Mouse (Mus musculus) right cerebral cortex, adult 18-20 months (tissue): ENCODE measurements at regions not wholly inside any gene's neighbourhood (a gene's known extent, or its start where the extent isn't known, plus 50 kb on each side); places are given as distances from the start of the nearest gene placed in this dataset.
"Not testable (repeated sequence)": the region's sequence is repeated elsewhere in the genome, so short reads cannot be mapped to it uniquely, and the experiment has no call there.

ENCODE experiments used
- DNase-seq: peaks from one replicate; pipeline ENCODE4 v3.0.0; 2022; ENCODE audit warnings: mixed read lengths

GRCm38 (mm10) chr11:92228855-92229254 lies 651.5 kb upstream of the Kif2b start:
- no peak for DNase-seq

GRCm38 (mm10) chr11:92208980-92209548 lies 631.7 kb upstream of the Kif2b start:
- no peak for DNase-seq

DNA sequence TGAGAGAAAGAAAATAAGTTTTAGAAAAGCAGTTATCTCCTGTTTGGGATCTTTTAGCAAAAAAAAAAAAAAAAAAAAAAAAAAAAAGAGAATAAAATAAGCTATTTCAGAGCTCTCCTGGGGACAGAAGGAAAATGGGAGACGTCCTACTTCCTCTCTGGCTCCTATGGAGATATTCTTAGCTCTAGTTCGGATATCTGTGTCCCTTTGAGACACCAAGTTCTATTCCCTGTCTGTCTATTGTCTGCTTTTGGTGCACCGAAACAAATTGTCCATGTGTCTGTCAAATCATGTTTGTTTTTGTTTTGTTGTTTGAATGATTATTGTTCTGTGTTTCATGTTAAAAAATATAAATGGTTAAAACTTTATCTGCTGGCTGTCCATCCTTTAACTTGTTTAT lies 601.0 kb upstream of the Kif2b start:
- DNase-seq, result not testable (repeated sequence)

GRCm38 (mm10) chr11:92153124-92153523 lies 575.8 kb upstream of the Kif2b start:
- DNase-seq, result no peak

DNA sequence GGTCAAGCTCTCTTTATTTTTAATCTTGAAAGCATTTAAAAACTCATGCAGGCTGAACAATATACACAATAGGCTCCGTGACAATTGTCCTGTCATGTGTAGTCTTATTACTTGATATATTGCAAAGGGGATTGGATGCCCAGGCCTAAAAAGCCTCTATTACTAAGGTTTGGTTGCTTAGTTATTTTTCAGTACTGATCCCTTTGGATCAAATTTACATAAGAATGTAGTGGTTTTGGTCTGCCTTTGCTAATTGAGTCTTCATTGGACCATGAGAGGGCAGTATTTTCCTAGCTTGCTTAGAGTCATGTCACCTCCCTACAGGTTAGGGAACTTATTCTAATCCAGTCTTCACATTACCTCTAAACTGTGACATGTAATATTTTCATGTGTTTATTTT lies 558.3 kb upstream of the Kif2b start:
- DNase-seq, result no peak

DNA sequence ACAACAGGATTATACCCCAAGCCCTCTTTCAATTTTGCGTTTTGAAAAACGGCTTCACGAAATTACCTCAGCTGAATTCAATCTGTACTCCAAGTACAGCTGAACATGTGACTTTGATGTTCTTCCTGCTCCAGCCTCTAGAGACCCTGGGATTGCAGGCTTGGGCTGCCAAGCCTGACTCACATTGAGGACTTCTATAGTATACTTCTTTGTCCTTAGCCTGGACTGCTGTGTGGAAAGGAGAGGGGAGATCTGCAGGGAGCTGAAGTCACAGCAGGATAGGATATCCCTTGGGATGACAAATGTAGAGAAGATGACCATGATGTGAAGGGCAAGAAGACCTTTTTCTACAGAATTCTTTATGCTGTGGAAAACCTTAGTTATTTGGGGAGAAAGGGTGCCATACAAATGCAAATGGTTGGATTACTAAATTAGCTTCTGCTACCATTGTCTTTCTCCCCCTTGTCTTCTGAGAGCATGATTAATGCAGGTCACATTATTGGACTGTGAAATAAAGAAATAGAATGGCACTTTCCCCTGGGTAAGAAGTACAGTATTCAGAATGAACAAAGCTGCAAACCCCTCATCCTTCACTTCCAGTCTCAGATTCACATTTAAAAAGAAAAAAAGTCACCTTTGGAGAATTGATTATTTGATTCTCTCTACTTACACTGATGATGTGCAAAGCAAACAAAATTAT lies 557.7 kb upstream of the Kif2b start:
- no peak for DNase-seq

- peak; percentile 7 for DNase-seq
Measured at GRCm38 (mm10) chr11:92084766-92085165, 507.4 kb upstream of the Kif2b start.

DNA sequence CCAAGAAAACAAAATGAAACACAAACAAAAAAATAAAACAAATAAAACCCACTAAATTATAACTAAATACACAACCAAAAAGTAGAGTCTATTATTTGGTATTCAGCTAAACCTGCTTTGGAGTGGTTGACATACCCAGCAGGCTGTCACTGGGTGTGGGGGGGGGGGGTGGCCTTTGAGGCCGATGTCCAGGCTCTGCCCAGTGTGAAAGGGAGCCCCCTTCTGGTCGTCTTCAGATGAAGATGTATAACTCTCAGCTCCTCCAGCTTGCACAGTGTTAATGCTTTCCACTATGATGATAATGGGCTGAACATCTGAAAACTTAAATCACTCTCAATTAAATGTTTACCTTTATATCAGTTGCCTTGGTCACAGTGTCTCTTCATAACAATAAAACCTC lies 464.3 kb upstream of the Kif2b start:
- no peak for DNase-seq

GRCm38 (mm10) chr11:92040161-92040560 lies 462.8 kb upstream of the Kif2b start:
- peak; percentile 1 for DNase-seq

DNA sequence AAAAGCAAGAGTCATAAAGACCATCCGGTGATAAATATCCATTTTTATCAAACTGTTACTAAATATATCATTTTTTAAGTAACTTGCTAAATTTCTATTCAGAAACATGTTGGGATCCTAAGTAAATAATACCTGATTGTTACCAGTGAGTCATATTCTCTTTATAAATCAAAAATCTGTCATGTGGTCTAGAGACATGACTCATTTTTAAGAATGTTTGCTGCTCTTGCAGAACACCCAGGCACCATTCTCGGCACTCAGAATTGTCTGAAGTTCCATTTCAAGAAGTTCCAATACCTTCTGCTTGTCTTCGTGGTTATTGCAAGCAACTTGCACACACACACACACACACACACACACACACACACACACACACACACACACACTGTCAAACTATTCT lies 441.1 kb upstream of the Kif2b start:
- DNase-seq, result no peak

GRCm38 (mm10) chr11:92011284-92011683 lies 433.9 kb upstream of the Kif2b start:
- peak; percentile 13 for DNase-seq

- DNase-seq, result peak; percentile 20
Measured at GRCm38 (mm10) chr11:91995524-91995923, 418.2 kb upstream of the Kif2b start.

GRCm38 (mm10) chr11:91969531-91969930 lies 392.2 kb upstream of the Kif2b start:
- DNase-seq, result no peak

DNA sequence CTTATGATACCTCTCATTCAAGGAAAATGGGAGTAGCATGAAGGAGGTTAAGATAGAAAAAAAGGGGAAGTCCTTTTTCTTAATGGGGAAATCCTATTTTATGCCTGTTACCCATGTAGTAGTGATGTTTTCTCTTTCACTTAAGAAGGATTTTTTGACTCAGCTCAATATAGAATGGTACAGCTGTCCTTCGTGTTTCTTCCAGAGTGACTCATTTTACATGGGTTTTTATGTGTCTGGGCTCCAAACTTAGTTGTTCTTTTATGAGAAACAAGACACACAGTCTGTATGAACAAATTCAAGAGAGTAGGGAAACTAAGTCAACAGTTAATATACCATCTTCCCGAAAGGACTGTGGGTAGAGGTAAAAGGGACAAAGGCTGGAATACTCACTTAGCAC lies 367.0 kb upstream of the Kif2b start:
- DNase-seq, result no peak
